Mouse (Mus musculus): ENCODE results near the gene Dbx1.
A peak's percentile ranks its signal among the peaks of the same experiment; 100 is the strongest.

The Dbx1 gene

DNA sequence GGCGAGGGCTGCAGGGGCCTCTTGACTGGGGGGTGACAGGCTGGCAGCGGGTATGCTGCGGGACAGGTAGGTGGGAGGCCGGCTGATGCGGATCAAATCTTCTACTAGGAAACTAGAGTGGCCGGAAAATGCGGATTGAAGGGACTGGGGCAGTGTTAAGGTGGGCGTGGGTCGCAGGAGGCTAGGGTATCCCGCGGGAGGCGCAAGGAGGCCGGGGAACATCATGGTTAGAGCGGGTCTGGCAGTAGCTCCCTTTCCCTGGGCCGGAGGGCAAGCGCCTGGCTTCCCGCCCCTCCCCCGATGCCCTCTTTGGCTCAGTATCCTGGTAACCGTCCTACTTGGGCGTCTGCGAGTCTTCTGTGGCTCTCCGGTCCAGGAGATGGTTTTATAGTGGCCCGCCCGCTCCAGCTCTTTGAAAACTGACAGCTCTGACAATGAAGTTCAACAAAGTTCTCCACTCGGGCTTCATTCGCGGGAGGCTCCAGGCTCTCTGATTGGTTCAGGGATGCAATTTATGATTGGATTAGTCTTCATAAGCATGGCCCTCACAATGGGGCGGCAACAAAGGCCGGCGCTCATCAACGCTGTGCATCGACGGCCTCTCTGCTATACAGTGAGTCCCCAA lies at the start of gene Dbx1:
Dbx1 (minus strand) TSS at position 359 of the 625 bp plus-strand sequence.
- DNase-seq, result no peak

DNA sequence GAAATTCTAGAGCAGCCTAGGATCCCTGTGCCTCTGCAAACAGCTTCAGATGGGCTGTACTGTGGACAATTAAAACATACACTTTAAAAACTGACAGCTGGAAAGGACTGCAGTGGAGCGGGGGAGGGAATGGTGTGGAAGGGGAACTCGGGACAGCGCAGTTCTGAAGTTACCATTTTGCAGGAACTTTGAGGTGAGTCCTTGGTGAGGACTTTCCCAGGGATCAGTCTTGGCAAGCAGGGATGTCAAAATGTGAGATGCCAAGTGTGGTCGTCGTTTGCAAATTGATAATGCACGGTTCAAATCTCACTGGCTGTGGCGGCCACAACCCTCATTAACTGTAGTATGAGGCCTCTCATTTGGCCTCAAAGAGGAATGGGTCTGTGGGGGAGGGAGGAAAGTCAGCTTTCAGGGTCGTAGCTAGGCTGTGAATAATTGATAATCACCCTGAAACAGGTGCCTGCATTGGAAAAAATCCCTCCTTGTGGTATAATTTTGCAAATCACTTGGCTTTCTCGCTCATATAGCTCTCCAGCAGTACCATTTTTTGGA lies 42.3 kb upstream of the Dbx1 start:
- DNase-seq, result no peak

- no peak for DNase-seq
These were observed 41.6 kb upstream of the Dbx1 start for GRCm38 (mm10) chr7:49678100-49678825.

DNA sequence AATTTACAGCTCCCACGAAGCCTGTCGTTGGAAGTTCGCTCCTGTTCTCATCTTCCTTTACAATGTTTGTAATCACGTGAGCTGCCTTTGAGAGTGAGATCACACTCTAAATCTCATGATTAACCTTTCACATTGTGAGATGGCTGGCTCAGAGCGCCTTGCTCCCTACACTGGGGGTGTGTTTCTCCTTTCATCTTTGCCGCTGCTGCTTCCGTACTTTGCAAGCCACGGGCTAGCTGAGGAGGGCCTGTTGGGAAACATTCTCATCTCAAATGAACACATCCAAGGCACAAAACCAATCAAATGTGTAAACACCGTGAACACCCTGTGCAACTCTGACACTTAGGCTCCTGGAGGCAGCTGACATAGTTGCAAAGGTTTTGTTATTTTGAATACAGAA lies 40.5 kb upstream of the Dbx1 start:
- no peak for DNase-seq

DNA sequence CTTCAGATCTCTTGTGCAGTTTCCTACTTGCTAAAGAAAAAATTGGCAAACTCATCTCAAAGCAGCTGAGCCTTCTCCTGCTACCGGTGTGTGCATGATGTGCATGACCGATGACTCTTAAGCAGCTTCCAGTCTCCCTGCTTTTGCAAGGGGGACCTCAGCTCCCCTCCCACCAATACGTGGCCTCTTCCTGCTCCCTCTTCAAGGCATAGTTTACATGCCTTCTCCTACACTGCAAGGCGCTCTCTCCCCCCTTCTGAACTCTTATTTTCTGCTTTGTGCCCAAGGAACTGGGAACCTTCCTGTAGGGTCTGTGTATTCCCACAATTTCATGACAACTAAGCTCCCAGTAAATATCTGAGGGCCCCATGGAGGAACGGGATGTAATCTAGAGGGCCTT lies 40.0 kb upstream of the Dbx1 start:
- DNase-seq, result no peak

GRCm38 (mm10) chr7:49668260-49668857 lies 31.7 kb upstream of the Dbx1 start:
- no peak for DNase-seq

GRCm38 (mm10) chr7:49663575-49663974 lies 26.9 kb upstream of the Dbx1 start:
- no peak for DNase-seq

DNA sequence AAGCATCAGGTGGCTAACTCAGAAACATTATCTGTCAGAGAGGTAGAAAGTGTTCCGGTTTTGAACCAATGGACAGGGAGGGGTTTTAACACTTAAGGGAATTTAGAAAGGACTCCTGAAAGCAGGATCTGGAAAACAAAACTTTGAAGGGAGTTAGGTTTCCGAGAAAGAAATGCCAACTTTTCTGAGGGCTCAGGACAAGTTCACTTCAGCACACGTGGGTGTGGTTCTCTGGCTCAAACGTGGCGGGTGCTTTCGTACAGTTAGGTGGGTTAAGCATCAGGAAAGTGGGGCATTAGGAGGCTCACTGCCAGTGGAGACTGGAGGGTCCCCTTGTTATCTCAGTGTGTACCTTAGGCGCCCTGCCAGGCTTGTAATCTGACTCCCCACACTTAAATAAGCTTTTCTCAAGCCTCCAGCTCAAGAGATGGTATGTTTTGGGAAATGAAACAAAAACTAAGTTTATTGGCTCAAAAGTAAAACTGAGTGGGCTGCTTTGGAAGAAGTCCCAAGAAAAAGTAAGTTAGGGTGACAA lies 25.9 kb upstream of the Dbx1 start:
- no peak for DNase-seq

DNA sequence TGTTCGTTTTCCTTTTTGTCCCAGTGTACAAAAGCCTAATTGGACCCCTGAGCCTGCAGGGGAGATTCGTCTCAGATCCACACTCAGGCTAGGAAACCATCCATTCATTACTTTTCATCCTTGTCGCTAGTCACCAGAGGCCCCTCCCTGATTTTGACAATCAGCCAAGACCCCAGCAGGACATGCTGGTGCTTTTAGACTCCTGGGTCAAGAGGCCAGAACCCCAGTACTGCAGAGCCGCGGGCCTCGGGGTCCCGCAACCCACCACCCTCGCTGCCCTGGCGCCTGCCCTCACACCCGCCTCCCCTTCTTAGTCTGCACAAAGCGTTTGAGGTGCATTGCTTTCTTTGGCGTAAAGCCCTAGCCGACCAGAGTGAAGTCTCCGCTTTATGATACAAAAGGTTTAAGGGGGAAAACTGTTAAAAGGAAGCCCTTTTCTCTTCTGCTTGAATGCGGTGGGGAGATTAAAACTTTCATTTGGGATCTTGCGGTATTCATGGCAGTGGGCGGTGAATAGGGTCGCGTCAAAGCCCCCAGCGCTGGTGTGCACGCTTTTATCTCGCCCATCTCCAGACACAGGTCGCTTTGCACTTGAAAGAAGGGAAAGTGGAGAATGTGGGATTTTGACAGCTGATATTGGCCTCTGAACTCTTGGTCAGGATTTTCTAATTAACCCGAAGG lies 25.3 kb upstream of the Dbx1 start:
- no peak for DNase-seq

DNA sequence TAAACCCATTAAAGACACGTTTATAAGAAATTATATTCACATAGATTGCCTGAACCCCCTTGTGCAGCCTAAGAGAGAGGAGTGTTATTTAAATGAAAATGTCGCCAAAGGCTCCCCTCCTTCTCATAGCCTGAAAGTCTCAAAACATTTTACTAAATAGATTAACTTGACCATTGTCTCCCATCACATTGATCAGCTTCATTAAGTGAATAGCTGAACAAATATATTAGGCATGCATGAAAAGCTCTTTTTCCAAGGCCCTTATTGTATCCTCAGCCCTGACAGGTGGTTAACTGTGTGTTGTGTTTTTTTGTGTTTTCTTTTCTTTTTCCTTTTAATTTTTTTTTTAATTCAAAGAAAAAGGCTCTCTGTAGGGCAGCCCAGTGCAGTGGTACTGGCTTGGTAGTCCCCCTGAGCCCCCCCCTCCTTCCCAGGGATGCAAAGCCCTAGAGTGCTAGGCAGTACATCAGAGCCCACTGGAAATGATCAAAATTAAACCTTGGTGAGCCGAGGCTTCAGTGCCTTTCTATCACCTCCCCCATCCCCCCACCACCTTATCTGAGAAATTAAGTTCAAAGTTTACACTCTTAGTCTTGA lies 4.2 kb upstream of the Dbx1 start:
- DNase-seq, result no peak

GRCm38 (mm10) chr7:49639864-49640708 lies 3.4 kb upstream of the Dbx1 start:
- DNase-seq, result no peak

DNA sequence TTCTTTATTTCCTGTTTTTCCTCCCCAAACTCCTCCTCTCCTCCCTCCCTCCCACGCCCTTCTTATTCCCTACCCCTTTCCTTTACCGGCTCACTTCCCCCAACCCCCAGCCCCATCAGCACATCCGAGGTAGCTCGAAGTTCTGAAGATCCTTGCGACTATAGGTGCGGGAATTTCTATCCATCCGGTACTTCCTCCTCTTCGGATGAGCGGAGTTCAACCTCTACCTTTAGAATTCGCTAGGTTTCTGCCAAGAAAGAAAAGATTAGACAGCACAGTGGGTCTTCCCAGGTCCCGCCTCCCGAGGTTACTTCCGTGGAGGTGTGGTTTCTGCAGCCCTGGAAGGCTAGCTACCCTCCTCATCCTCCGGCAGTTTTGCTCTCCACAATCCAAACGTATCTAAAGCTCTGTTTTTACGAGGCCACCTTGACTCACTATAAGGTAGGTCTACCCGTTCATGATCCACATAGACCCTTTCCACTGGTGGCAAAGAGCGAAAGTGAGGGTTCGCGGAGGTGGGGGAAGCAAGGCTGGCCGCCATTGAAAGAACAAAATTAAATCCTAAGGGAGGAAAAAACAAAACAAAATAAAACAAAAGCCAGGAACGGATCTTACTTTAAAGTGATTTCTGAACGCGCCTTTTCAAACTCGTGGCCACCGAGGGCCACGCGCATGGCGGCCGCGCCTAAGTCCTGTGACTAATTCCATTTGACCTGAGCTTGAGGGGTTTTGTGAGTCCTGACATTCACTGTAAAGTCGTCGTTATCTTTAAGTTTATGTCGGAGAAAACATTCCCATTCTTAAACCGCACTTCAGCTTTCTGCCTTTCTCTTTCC lies 2.5 kb upstream of the Dbx1 start:
- DNase-seq, result no peak

- no peak for DNase-seq
These were observed 1.4 kb upstream of the Dbx1 start for GRCm38 (mm10) chr7:49637851-49638663.

GRCm38 (mm10) chr7:49637281-49637680 lies 632 bp upstream of the Dbx1 start:
- DNase-seq, result no peak

GRCm38 (mm10) chr7:49635971-49636370 lies 678 bp downstream of the Dbx1 start:
- no peak for DNase-seq

DNA sequence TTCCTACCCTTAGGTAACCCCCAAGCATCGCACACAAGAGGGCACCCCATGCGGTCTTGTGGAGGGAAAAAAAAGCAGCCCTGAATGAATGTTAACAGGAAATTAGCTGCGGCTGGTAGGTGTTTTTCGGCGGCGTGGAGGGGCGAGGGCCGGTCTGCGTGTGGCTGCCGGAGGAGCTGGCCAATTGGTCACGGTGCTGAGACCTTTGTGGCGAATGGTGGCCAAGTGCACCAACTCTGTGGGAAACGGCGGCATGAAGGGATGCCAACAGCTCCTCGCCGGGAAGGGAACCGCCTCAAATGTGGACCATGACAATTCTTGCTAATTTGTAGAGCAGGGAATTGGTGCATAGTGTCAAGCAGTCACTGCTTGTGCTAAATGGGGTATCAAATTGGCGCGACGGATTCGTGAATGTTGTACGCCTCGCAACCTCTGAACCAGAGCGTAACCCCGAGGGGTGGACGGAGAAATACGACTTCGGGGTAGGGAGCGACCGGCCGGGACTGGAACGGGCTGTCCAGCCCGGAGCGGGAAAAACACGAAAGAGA lies 1.5 kb downstream of the Dbx1 start:
- DNase-seq, result peak; percentile 18

DNA sequence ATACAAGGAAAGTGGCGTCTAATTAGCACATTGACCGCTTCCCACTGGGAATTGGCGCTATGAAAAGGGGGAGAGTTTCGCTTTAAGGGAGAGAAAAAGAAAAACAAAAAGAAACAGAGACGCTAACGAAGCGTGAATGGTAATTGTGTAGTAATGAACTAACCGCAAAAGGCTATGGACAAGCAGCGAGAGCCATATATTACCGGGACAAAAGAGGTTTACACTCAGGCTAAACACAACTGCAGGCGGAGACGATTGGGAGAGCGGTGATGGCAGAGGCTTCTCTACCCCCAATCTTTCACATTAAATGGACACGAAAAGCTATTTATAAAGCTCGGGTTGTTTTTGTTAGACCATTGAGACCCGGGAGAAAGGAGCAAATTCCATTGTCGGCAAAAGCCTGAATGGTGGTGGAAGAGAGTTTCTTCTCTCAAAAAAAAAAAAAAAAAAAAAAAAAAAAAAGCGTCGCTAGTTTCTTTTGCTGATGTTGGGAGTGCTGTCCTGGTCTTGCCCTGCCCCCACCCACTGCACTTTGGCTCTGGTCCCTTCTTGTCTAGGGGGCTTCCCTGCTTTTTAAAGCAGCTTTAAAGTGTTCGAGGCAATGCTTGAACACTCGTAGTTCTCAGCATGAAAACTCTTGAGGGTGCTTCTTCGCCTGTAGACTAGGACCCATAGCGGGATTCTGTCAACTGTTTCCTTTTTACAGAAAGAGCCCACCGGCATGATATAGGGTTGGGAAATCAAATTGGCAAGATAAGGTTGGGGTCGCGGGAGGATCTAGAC lies 2.2 kb downstream of the Dbx1 start:
- no peak for DNase-seq

GRCm38 (mm10) chr7:49633375-49633956 lies 3.2 kb downstream of the Dbx1 start:
- DNase-seq, result peak; percentile 46
